Mouse (Mus musculus) olfactory bulb, adult 2 months (tissue): ENCODE data around the gene Syt10.

Experiments used
- CTCF ChIP-seq: fragments of 200-500 bp; IDR thresholded peaks from 2 replicates; pipeline ENCODE4 v1.5.1; 2012; ENCODE audit warnings: low read depth, mild to moderate bottlenecking, low read length, moderate library complexity; ENCODE audit not compliant: insufficient read depth
- POLR2A ChIP-seq: fragments of 200-500 bp; IDR thresholded peaks from 2 replicates; pipeline ENCODE4 v1.6.1; 2012; ENCODE audit warnings: mild to moderate bottlenecking, low read depth, low read length, moderate library complexity; ENCODE audit not compliant: insufficient read depth

DNA sequence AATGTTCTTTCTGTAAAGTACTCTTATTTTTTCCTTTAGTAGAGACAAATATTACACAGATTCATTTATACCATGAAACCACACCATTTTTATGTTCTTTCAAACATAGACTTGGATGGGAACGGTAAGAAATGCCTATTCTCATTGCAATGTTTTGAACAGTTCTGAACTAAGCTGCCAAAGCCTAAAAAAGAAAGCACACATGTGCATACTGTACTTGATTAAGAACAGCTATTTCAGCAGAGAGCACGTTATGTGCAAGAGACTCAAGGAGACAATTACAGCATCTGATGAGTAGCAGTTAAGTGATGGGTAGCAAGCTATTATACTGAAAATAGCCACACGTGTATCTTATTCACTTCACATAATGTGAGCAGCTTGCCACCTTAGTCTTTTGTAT, 108.0 kb downstream of the Syt10 start:
- TF ChIP-seq CTCF: no peak
- TF ChIP-seq POLR2A: no peak
